Mouse (Mus musculus) C3H10T1/2 (cell line): Measurements from ENCODE around the gene Psen1. TPM values are rescaled to one million over a fixed set of nuclear protein-coding genes. Genes with fewer than 3 reads are reported as not detected.

Source experiments
- polyA plus RNA-seq, 2 experiments: library from polyadenylated mRNA; unstranded; fragments of >200 nt; fragmentation: generic; extraction: Trizol; gene quantifications; one replicate each; pipeline ENCODE4 v1.2.1; 2012; ENCODE audit warnings: missing spikeins in 2 of 2

The Psen1 gene
- 10 to 100 TPM; 22.5 to 43.9 TPM for polyA plus RNA-seq

GRCm38 (mm10) chr12:83687934-83688315 is at the start of gene Psen1:
Gene Psen1 (plus strand): TSS chr12:83688152.

DNA sequence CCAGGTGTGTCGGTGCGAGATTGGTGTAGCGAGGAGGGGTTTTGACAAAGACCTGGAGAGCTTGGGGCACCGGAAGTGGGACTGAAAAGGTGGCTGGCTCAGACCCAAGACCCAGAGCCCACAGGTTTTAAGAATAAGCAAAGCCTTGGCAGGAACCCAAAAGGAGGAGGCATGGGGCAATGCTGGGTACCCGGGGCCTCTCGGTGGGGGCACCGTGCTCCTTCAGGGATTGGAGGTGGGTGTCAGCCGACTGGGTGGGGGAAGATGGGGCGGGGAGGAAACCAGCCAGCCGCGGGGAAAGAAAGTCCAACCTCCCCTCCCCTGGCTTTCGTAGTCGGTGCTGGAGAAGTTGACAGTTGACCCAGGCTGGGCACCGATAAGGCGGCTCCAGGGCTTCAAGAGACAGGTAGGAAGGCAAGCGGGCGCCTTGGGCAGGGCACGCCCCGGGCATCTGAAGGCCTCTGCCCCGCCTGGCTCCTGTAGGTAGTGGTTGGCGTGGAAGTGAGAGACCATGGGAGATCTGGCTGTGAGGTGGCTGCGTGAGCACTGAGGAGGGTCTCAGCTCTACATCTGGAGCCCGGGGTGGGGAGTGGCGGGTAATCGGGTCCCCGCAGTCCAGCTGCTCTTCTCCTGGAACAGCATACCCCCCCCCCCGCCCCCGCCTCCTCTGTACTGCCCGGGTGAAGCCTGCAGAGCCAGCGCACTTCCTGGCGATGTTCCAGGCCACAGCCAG is 75.5 kb downstream of the Psen1 start, which contains the start of gene Papln:
Papln (plus strand) TSS at position 324 of the 733 bp plus-strand sequence.

Other genes with a start within 250 kb of the Psen1 start
- under 1 TPM; 0.06 to 0.19 TPM for gene Dpf3, start 200.4 kb upstream of the Psen1 start, polyA plus RNA-seq
- gene Dcaf4, start 167.7 kb upstream of the Psen1 start, polyA plus RNA-seq: 10 to 100 TPM; 12.1 to 38.7 TPM
- gene Zfyve1, start 90.9 kb upstream of the Psen1 start, polyA plus RNA-seq: 10 to 100 TPM in 1 of 2 experiments, 1 to 10 TPM in 1; 2.6 to 26.4 TPM
- 10 to 100 TPM in 1 of 2 experiments, 1 to 10 TPM in 1; 8.0 to 18.3 TPM for gene Rbm25, start 56.9 kb upstream of the Psen1 start, polyA plus RNA-seq
- gene Papln, start 75.5 kb downstream of the Psen1 start, polyA plus RNA-seq: not detected
- gene Numb, start 233.8 kb downstream of the Psen1 start, polyA plus RNA-seq: 10 to 100 TPM in 1 of 2 experiments, 1 to 10 TPM in 1; 1.1 to 11.2 TPM